Mouse (Mus musculus): ENCODE measurements at regions not wholly inside any gene's neighbourhood (a gene's known extent, or its start where the extent isn't known, plus 50 kb on each side); places are given as distances from the start of the nearest gene placed in this dataset.
"Not testable (repeated sequence)": the region's sequence is repeated elsewhere in the genome, so short reads cannot be mapped to it uniquely, and the experiment has no call there.

- no peaks in the 10 kb centered on the region for H3K9me3 ChIP-seq
- H3K27me3 ChIP-seq (ENCODE audit: poor library complexity, severe bottlenecking), result no peaks in the 10 kb centered on the region
- WGBS, result 87% methylated on average over 3 of the region's 3 CpGs
- no peaks in the 10 kb centered on the region for H3K36me3 ChIP-seq (replicated peaks)
- DNase-seq (ENCODE audit: extremely low spot score, low spot score), result no peak
- no peak overlapping the region for H3K4me3 ChIP-seq
- no peak overlapping the region for H3K27ac ChIP-seq
- H3K4me1 ChIP-seq, result peaks cover 16% of the 10 kb centered on the region
Observed at GRCm38 (mm10) chr3:37819503-37819902, 95.2 kb upstream of the Gm5148 start.

- Histone ChIP-seq H3K4me3 (no peak overlapping the region), H3K27me3 (ENCODE audit: poor library complexity, severe bottlenecking) (no peaks in the 10 kb centered on the region), H3K9me3 (no peaks in the 10 kb centered on the region), H3K4me1 (peaks cover 16% of the 10 kb centered on the region), H3K27ac (no peak overlapping the region), H3K36me3 (replicated peaks) (no peaks in the 10 kb centered on the region)
- DNase-seq (ENCODE audit: extremely low spot score, low spot score), result no peak
- WGBS, result 77% methylated on average over 3 of the region's 3 CpGs
Observed at GRCm38 (mm10) chr3:37817434-37817805, 93.1 kb upstream of the Gm5148 start.

- H3K36me3 ChIP-seq (replicated peaks), result no peaks in the 10 kb centered on the region
- peaks cover 16% of the 10 kb centered on the region for H3K4me1 ChIP-seq
- whole genome bisulfite sequencing, result 67% methylated on average over 6 of the region's 6 CpGs
- 0 out of 2 replicates have a peak overlapping the region, but pooled peaks have one; percentile 31 for H3K27ac ChIP-seq
- H3K9me3 ChIP-seq, result no peaks in the 10 kb centered on the region
- DNase-seq (ENCODE audit: extremely low spot score, low spot score), result no peak
- no peak overlapping the region for H3K4me3 ChIP-seq
- no peaks in the 10 kb centered on the region for H3K27me3 ChIP-seq (ENCODE audit: poor library complexity, severe bottlenecking)
Observed at GRCm38 (mm10) chr3:37816781-37817433, 92.6 kb upstream of the Gm5148 start.

GRCm38 (mm10) chr3:37815771-37816170, 91.5 kb upstream of the Gm5148 start:
- Histone ChIP-seq H3K9me3 (no peaks in the 10 kb centered on the region), H3K27ac (no peak overlapping the region), H3K27me3 (ENCODE audit: poor library complexity, severe bottlenecking) (no peaks in the 10 kb centered on the region), H3K4me1 (peaks cover 16% of the 10 kb centered on the region), H3K36me3 (replicated peaks) (no peaks in the 10 kb centered on the region), H3K4me3 (no peak overlapping the region)
- DNase-seq (ENCODE audit: extremely low spot score, low spot score), result no peak
- 90% methylated on average over 6 of the region's 6 CpGs for WGBS

GRCm38 (mm10) chr3:37812936-37813335, 88.6 kb upstream of the Gm5148 start:
- no peak for DNase-seq (ENCODE audit: extremely low spot score, low spot score)
- WGBS, result 91% methylated on average over 3 of the region's 3 CpGs
- H3K36me3 ChIP-seq (replicated peaks), result no peaks in the 10 kb centered on the region
- H3K4me3 ChIP-seq, result no peak overlapping the region
- H3K27ac ChIP-seq, result no peak overlapping the region
- H3K27me3 ChIP-seq (ENCODE audit: poor library complexity, severe bottlenecking), result no peaks in the 10 kb centered on the region
- H3K4me1 ChIP-seq, result peaks cover 6% of the 10 kb centered on the region
- peaks cover 5% of the 10 kb centered on the region; the same call in 1 of the 2 replicates for H3K9me3 ChIP-seq

GRCm38 (mm10) chr3:37811429-37811828, 87.1 kb upstream of the Gm5148 start:
- Histone ChIP-seq H3K9me3 (peaks cover 5% of the 10 kb centered on the region; the same call in 1 of the 2 replicates), H3K36me3 (replicated peaks) (no peaks in the 10 kb centered on the region), H3K4me1 (no peaks in the 10 kb centered on the region), H3K4me3 (no peak overlapping the region), H3K27me3 (ENCODE audit: poor library complexity, severe bottlenecking) (no peaks in the 10 kb centered on the region), H3K27ac (no peak overlapping the region)
- WGBS, result 91% methylated on average over 2 of the region's 2 CpGs
- no peak for DNase-seq (ENCODE audit: extremely low spot score, low spot score)

- DNase-seq (ENCODE audit: extremely low spot score, low spot score), result no peak
Observed at GRCm38 (mm10) chr3:37810763-37811162, 86.5 kb upstream of the Gm5148 start.

DNA sequence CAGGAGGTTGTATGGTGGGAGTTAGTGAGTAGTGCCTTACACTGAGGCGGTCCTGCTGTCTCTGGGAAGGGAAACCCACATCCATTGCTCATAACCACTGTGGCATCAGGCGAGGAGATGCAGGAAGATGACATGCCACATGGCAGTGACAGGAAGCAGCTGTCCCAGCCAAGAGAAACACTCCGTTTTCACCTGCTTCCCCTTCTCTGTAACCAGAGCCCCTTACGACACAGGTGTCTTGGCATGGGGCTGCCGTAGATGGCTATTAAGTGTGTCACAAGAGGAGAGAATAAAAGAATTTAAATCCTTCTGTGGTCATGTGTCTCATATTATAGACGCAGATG, 81.5 kb upstream of the Gm5148 start:
- no peaks in the 10 kb centered on the region for H3K36me3 ChIP-seq (replicated peaks)
- no peak overlapping the region for H3K27ac ChIP-seq
- H3K27me3 ChIP-seq (ENCODE audit: poor library complexity, severe bottlenecking), result no peaks in the 10 kb centered on the region
- no peak for DNase-seq (ENCODE audit: extremely low spot score, low spot score)
- H3K4me1 ChIP-seq, result no peaks in the 10 kb centered on the region
- peaks cover 5% of the 10 kb centered on the region; the same call in 1 of the 2 replicates for H3K9me3 ChIP-seq
- WGBS, result 72% methylated on average over 6 of the region's 6 CpGs
- no peak overlapping the region for H3K4me3 ChIP-seq

More at GRCm38 (mm10) chr3:37810763-37811162, 86.5 kb upstream of the Gm5148 start:
- Histone ChIP-seq H3K27ac (no peak overlapping the region), H3K9me3 (peaks cover 5% of the 10 kb centered on the region; the same call in 1 of the 2 replicates), H3K4me3 (no peak overlapping the region), H3K36me3 (replicated peaks) (no peaks in the 10 kb centered on the region), H3K27me3 (ENCODE audit: poor library complexity, severe bottlenecking) (no peaks in the 10 kb centered on the region), H3K4me1 (no peaks in the 10 kb centered on the region)
- WGBS, result 88% methylated on average over 2 of the region's 2 CpGs

GRCm38 (mm10) chr3:37804941-37805804, 80.9 kb upstream of the Gm5148 start:
- no peaks in the 10 kb centered on the region for H3K4me1 ChIP-seq
- no peak overlapping the region for H3K27ac ChIP-seq
- no peaks in the 10 kb centered on the region for H3K36me3 ChIP-seq (replicated peaks)
- no peaks in the 10 kb centered on the region for H3K27me3 ChIP-seq (ENCODE audit: poor library complexity, severe bottlenecking)
- H3K4me3 ChIP-seq, result no peak overlapping the region
- DNase-seq (ENCODE audit: extremely low spot score, low spot score), result no peak
- H3K9me3 ChIP-seq, result peaks cover 5% of the 10 kb centered on the region; the same call in 1 of the 2 replicates
- WGBS, result 91% methylated on average over 9 of the region's 9 CpGs

- 0 out of 2 replicates have a peak, but pooled peaks cover 4% of the 10 kb centered on the region for H3K4me1 ChIP-seq
- H3K36me3 ChIP-seq (replicated peaks), result no peaks in the 10 kb centered on the region
- H3K27me3 ChIP-seq (ENCODE audit: poor library complexity, severe bottlenecking), result no peaks in the 10 kb centered on the region
- H3K27ac ChIP-seq, result no peak overlapping the region
- WGBS, result 81% methylated on average over 5 of the region's 5 CpGs
- DNase-seq (ENCODE audit: extremely low spot score, low spot score), result no peak
- no peak overlapping the region for H3K4me3 ChIP-seq
- H3K9me3 ChIP-seq, result peaks cover 4% of the 10 kb centered on the region; the same call in 1 of the 2 replicates
Observed at GRCm38 (mm10) chr3:37804261-37804660, 80.0 kb upstream of the Gm5148 start.

- H3K4me1 ChIP-seq; H3K27me3 ChIP-seq (ENCODE audit: poor library complexity, severe bottlenecking); DNase-seq (ENCODE audit: extremely low spot score, low spot score); H3K4me3 ChIP-seq; H3K27ac ChIP-seq; H3K36me3 ChIP-seq (replicated peaks); H3K9me3 ChIP-seq: not testable (repeated sequence)
- WGBS, result 90% methylated on average over 5 of the region's 5 CpGs
Observed at GRCm38 (mm10) chr3:37803781-37804180, 79.5 kb upstream of the Gm5148 start.

DNA sequence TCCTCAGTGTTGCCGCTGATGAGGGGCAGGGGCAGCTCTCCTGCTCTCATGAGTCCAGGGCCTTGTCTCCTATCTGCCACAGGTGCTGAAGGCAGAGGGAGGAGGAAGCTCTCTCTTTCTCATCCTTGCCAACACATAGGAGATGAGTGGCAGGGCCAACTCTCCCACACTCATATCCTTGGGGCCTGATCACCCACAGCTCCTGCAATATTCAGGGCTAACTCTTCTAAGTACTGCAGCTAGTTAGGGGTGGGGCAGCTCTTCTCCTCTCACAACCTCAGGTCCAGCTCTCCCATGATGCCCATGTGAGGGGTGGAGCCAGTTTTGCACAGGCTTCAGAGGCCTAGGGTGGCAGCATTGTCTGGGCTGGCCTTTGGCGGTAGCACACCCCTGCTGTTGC, 77.3 kb upstream of the Gm5148 start:
- Histone ChIP-seq H3K9me3 (no peaks in the 10 kb centered on the region), H3K36me3 (replicated peaks) (no peaks in the 10 kb centered on the region), H3K4me3 (no peak overlapping the region), H3K27ac (0 out of 2 replicates have a peak overlapping the region, but pooled peaks have one; percentile 36), H3K4me1 (0 out of 2 replicates have a peak, but pooled peaks cover 4% of the 10 kb centered on the region), H3K27me3 (ENCODE audit: poor library complexity, severe bottlenecking) (no peaks in the 10 kb centered on the region)
- WGBS, result 87% methylated on average over 2 of the region's 2 CpGs
- DNase-seq (ENCODE audit: extremely low spot score, low spot score), result no peak

GRCm38 (mm10) chr3:37799809-37800208, 75.5 kb upstream of the Gm5148 start:
- Histone ChIP-seq H3K4me3 (no peak overlapping the region), H3K27me3 (ENCODE audit: poor library complexity, severe bottlenecking) (no peaks in the 10 kb centered on the region), H3K9me3 (no peaks in the 10 kb centered on the region), H3K36me3 (replicated peaks) (no peaks in the 10 kb centered on the region), H3K27ac (no peak overlapping the region), H3K4me1 (0 out of 2 replicates have a peak, but pooled peaks cover 4% of the 10 kb centered on the region)
- 73% methylated on average over 6 of the region's 6 CpGs for WGBS
- no peak for DNase-seq (ENCODE audit: extremely low spot score, low spot score)
